Mouse (Mus musculus): ENCODE measurements at regions not wholly inside any gene's neighbourhood (a gene's known extent, or its start where the extent isn't known, plus 50 kb on each side); places are given as distances from the start of the nearest gene placed in this dataset.

GRCm38 (mm10) chr15:12066857-12067211 lies 50.8 kb upstream of the Zfr start:
- no peak for DNase-seq (ENCODE audit: low spot score)

GRCm38 (mm10) chr15:12066176-12066856 lies 51.3 kb upstream of the Zfr start:
- DNase-seq (ENCODE audit: low spot score), result peak; percentile 56

GRCm38 (mm10) chr15:12054870-12055269 lies 58.1 kb upstream of the Sub1 start:
- no peak for DNase-seq (ENCODE audit: low spot score)

- DNase-seq (ENCODE audit: low spot score), result no peak
Observed at GRCm38 (mm10) chr15:12053610-12054009, 56.8 kb upstream of the Sub1 start.

GRCm38 (mm10) chr15:12048965-12049364 lies 52.2 kb upstream of the Sub1 start:
- no peak for DNase-seq (ENCODE audit: low spot score)

GRCm38 (mm10) chr15:12048214-12048507 lies 51.4 kb upstream of the Sub1 start:
- DNase-seq (ENCODE audit: low spot score), result no peak

GRCm38 (mm10) chr15:12047349-12048213 lies 50.8 kb upstream of the Sub1 start:
- no peak for DNase-seq (ENCODE audit: low spot score)

Data from ovary, adult 18-20 months (tissue).